Mouse (Mus musculus): ENCODE measurements around the gene Sel1l3.

Sel1l3 gene

DNA sequence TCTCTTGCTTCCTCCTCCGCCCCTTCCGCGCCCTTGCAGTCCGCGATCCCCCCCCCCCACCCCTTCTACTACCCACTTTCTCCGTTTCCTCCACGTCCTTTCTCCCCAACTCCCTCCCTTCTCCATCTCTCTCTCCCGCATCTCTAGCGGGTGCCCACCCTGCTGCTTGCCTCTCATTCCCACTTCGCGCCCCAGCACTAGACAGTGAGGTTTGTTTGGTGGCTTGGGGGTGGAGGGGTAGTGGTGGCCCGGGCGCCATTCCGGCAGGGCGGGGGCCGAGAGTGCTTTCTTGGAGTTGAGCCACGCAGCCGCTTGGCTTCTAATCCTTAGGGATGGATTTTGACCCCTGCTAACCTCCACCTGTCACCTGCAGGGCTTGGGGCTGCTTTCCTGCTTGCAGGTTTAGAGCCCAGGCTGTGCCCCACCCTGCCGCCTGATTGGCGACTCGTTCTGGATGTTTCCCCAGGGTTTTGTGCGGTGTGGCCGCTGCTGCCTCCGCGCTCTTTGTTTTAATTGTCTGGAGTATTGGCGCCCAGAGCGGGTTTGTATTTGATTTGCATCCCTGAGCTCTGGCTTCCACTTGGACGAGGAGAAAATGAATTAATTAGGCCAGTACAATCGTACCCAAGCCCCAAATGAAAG is at the start of gene Sel1l3:
Gene Sel1l3, minus strand, starts transcription at position 217 of the 642 bp plus-strand sequence.
- peak; percentile 69 to 74 for DNase-seq

DNA sequence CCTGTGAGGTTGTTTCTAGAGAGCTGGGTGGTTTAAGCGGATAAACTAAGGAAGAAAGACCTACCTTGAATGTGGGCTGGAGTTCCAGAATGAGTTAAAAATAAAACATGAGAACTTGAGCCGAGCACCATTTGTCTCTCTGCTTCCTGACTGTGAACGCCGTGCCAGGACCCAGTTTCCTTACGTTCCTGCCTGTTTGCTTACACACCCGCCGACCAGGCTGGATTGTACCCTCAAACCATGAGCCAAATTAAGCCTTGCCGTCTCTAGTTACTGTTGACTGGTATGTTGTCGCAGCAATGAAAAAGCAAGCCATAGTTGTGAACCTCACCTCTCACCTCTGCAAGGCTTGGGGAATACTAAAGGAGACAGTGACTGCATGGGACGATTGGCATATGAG is 48.3 kb upstream of the Sel1l3 start:
- DNase-seq, result no peak

DNA sequence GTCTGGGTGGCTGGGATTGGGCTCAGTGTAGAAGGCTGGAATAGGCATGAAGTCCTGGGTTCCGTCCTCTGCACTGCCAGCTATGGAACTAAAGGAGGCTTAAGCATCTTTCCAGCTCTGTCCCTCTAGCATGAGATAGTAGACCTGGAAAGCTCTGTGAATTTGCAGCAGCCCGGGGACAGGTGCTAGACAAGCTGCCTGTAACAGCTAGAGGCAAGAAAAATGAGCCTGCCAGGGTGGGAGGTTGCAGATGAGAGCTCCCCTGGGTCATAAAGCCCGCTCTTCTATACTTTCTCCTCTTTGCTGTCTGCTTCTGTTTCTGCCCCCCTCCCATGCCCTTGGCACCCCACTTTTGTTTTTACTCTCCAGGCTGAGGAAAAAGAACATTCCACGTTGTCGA is 46.2 kb upstream of the Sel1l3 start:
- DNase-seq, result no peak

DNA sequence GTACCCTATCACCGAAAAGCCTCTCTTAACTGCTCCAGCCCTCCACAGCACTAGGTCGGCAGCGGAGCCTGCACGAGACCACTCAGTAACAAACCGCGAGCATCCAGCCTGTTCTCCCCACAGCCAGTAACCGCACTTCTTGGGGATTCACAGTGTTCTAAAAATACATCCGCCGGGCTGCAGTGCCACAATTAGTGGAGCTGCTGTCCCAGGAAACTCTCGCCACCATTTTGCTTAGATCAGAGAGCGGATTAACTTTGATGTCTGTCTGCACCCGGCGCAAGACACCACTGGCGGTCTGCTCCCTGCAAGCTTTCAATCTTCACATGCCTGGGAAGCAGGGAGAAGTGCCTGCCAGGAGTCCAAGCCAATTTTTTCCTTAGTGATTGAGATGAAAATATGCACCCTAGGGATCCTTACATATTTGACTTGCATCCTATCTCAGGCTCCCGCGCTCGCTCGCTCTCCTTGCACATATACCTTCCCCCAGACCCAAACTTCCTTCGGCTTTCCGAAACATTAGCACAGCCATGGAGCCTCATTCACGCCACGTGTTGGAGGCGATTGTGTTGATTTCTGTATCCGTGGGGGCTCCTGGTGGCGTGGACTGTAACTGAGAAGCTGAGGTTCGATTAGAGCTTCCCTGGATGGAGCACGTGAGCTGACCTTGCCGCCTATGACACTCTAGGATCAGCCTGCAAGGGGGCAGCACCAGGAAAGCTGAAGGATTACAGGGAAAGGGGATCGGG is 44.5 kb upstream of the Sel1l3 start:
- DNase-seq, result peak; percentile 28 to 44

DNA sequence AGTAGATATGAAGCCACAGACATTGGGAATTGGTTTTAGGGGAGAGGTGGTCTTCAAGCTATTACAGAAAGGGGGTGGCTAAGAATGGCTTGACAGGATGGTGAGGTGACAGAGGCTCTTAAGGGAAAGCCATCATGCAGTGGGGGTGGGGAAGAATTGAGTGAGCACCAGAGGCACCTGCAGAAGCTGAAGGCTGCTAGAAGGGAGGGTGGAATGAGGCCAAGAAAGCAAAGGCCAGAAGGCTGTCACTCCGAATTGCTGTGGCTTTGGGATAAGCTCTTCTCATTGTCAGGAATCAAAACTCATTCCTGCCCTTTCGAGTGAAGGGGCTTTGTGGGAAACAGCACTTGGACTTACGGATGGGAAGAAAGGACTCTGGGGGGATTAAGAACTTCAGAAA is 41.1 kb upstream of the Sel1l3 start:
- no peak for DNase-seq

DNA sequence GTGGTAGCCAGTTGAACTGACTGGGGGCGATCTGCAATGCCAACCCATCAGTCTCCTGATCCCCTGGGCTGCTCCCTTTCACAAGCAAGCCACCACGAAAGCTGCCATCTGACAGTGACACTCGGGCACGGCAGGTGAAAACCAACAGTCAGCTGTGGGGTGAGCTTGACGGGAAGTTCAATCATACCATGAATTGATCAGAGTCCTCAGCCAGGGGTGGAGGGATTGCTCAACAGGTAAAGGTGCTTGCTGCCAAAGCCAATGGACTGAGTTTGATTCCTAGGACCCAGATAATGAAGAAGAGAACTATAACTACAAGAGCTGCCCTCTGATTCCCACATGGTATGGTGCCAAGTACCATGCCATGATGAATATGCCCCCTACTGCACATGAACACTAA is 40.4 kb upstream of the Sel1l3 start:
- DNase-seq, result no peak

DNA sequence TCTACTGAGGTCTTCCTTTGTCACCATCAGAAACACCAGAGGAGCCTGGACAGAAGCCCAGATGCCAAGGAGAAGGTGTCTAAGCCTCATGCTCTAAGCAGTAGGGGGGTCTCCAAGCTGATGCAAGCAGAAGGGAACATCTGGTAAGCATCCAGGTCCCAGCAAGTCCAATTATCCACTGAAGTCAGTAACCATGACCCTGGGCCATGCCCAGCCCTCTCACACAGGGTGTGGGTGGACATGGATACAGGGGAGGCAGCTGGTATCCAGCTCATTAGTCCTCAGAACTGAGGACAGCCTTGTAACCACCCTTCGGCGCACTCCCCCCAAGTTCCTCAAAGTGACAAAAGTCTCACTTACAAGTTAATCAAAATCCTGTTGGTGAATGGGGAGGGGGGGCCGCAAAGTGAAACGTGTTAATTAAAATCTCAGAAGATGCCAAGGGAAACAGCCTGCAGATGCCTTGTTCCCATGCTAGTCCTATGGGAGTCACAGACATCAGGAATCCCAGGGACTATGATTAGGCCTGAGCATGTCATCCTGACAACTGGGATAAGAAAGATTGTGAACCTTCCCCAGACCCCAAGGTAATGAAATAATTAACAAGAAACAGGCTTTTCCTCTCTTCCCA is 35.8 kb upstream of the Sel1l3 start:
- no peak for DNase-seq

DNA sequence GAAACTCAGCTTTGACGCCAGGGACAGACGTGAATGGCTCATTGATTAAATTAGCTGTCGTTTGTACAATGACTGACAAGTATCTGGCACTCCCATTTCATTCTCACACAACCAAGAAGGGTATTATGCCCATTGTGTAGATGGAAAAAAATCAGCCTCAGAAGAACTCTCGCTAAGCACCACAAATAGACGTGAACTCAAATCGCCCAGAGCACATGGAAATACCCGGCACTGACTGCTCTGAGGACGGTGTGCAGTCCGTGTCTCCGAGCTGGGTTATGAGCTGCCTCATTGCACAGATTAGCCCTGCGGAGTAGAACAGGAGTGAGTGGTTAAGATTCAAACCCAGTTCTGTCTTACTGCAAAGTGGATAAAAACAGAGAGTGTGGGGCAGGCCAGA is 34.8 kb upstream of the Sel1l3 start:
- no peak for DNase-seq

DNA sequence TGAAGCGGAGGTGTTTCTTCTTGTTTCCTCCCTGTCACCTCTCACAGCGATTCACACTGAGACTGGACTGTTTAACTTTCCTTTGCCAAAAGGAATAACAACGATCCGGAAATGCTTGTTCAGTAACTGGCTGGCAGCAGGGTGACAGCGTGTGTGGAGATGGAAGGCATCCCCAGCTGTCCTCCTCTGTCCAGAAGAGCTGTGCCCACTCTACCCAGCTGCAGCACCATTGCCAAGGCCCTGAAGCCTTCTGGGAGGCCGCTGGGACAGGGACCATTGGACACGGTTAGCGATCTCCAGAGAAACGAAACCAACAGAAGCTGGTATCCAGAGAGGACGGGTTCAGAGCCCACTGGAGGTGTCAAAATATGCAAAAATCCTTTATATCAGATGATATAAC is 30.2 kb upstream of the Sel1l3 start:
- no peak for DNase-seq

DNA sequence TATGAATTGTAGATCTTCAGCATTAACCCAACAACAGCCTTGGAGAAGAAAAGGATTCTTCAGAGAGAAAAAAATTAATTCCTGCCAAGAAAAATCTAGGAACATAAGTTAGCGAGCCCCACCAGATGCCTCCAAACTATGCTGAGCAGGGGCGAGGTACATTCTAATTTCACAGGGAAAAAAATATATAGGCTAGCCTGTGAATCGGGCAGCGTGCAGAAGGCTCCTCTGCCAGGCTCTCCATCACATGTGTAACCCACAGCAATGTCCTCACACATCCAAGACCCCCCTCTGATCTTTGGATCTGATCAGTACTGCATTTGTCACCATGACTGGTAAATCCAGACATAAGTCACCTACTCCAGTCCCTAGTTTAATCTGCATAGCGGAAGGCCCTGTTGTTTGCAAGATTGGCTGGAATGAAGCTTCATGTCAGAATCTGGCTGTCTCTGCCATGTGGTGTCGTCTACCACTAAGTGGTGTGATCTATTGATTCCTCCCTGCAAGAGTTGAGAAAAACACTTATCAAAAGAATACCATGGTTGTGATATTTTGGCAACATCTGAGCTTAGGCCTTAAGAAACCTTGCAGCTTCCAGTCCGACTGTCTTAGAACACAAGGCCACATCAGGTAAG is 29.3 kb upstream of the Sel1l3 start:
- DNase-seq, result no peak

DNA sequence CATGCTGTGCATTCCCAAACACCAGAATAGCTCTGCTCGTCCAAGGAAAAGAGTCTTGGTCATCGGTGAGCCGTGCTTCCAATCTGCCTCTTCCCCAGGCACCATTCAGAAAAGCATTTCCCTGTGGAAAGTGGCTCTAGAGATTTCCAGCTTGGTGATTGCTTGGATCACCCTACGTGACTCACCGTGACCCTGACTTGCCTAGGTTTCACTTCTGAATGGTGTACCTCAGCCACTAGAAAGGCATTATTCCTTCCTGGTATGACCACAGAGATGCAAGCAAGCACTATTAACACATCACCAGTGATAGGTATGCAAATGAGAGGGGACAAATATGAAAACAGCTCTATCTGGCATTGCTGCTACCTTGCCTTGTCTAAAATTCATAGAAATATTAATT is 28.2 kb upstream of the Sel1l3 start:
- DNase-seq, result no peak

DNA sequence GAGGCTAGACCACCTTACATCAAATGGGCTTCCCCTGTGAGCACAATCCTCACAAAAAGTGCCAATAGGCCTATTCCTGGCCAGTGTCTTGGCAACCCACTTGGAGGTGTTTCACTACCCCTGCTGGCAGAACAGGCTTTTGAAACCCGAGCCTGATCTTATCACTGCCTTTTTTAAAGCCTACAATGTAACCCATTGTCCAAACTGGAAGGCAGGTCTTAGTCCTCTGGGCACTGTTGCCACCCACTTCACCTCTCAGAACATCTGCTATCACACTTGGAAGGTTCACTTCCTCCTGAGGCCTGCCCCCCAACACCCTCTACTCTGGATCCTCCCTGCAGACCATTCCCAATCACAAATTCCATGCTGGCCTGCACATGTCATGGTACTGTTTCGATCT is 27.4 kb upstream of the Sel1l3 start:
- no peak for DNase-seq

DNA sequence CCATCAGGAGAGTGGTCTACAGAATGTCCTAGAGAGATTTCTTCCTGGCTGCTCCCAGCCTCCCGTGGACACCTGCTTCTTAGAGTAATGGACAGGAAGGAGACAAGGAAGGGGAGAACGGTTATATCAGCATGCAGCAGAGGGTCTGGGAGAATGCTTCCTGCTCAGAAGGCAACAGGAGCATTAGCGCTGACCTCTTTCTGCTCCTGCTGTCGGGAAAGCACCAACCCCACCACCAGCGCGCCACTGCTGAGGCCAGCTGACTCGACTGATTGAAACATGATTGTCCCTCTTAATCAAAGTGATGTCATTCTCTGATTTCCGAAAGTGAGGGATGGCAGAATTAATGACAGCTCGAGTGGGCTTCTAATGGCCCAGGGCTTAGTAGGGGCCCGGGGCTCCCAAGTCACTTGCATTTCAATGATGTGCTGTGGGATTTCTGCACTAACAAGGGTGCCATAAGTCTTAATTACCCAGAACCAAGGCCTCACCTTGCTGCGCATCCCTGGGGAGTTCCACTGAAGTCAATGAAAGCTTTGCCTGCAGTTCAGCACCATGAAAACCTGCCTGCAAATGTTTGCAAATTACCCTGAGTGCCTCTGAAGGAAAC is 26.2 kb upstream of the Sel1l3 start:
- DNase-seq, result no peak

DNA sequence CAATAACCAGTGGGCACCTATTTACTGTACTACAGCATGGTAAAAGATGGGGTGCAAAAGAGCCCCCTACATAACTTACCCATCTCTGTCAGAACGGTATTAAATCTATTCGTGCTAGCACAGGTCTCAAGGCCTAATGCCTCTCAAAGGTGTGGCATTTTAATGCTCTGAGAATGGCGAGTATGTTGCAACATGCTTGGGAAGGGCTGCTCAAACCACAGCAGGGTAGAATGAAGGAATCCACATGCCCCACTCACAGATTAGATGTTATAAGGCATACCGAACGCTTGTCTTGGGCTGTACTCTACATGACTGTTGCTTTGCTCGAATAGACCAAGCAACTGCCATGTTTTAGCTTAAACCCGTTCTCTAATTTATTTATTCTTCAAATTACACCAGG is 25.5 kb upstream of the Sel1l3 start:
- no peak for DNase-seq

DNA sequence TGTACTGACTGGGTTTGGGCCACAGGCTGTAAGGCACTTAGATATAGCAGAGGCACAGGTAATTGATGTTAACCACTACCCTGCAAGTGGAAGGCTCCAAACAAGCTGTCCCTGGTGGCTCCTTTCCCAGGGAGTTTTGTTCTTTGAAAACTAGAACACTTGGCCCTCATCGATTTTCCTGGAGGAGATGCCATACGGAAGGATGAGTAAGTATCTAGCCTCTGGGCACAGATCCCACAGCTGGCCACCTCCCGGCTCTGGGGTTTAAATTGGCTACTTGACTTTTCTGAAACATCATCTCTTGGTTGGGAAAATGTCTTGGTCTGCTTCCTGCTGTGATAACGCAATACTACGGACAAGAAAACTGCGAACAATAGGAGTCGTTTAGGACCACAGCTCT is 25.0 kb upstream of the Sel1l3 start:
- DNase-seq, result no peak

DNA sequence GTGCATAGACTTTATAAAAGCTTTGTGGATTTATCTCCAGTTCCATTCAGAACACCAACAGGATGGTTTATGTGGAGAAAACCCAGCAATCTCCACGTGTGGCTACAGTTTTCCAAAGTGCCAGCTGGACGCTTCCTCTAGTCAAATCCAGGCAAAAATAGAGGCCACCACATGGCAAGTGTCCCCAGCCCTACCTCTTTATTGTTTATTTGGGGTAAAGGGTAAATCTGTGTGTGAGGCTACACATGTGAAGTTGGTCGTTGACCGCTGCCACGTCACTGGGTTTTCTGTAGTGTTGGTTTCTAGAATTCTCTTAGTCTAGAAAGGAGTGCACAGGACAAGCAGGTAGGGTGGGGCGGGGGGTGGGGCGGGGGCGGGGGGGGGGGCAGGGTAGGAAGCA is 23.0 kb upstream of the Sel1l3 start:
- peak in 1 of 2 experiments; percentile 21 for DNase-seq

DNA sequence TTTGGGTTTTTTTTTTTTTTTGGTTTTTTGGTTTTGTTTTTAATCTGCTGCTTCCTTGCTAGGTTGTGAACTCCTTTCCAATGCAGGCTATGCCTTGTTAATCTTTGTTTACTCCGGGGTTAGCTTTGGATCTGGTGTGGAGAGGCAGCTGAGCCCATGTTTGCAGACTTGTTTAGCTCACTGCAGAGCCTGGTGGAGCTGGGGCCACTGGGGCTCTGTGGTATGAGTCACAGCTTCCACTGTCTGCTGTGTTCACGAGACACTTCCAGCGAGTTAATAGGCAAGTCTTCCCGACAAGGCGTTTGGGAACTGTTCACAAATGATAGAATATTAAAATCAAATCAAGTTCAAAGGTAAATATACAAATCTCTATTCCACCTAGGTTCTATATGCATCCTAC is 22.4 kb upstream of the Sel1l3 start:
- peak in 1 of 2 experiments; percentile 36 for DNase-seq

DNA sequence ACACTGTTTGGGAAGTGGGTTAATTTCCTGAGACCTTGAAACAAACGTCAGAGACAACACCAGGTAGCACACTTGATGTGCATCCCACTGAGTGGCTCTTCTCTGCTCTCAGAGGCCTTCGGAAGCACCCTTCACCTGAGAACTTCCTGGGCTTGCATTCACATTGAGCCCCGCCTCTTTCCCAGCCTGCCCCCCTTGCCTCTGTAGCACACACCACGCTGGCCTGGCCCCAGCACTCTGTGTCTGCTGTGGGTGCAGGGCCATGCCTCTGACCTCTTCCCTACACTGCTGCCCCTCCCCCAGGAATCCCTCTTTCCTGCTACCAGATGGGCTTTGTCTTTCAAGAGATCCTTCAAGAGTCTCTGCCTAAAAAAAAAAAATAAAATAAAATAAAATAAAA is 21.8 kb upstream of the Sel1l3 start:
- DNase-seq, result no peak

DNA sequence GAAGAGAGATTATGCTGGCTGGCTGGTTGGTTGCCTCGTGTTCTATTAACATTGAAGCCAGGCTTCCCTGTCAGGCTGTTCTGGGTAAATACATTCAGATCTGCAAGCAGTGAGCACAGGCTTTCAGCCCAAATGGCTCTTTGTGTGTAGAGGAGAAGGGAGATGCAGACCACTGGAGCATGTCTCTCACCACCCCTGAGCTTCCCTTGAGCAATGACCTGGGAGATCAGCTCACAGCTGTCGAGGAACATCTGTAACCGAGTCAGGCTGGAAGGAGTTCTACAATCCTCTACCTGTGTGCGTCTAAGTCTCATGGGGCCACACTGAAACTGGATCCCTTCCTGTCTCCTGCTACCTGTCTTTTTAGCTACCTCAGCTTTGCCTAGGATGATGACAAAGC is 16.8 kb upstream of the Sel1l3 start:
- DNase-seq, result no peak

DNA sequence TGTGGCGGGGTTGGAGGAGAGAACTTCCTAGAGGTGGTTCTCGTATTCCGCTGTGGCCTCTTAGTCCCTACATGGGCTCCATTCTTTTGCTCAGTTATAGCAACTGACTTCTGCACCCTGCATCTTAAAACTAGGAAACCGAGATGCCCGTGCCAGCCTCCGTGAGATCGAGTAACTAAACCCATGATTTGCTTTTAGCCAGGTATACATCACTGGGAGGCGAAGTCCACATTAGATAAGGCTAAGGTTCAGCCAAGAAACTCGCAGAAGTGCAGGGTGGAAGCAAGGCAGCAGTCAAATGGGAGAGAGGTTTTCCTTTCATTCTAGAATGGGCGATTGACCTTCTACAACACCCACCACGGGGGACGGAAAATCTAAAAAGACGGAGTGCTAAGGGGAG is 11.7 kb upstream of the Sel1l3 start:
- no peak for DNase-seq

DNA sequence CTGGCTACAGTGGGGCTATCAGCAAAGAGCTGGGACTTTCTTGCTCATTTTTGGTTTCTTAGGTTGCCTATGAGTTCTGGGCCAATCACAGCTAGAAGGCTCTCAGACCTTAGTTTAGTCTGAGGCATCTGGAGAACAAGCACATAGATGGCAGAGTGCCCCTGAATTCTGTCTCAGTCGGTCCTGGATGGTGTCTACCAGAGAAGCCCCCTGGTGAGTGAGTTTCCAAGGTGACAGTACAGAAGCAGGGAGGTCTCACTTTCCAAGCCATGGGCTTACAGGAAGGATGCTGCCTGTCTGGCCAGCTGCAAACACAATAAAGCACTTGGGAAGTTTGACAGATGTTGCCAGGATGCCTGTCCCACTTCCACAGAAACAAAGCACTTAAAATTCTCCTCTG is 1.1 kb upstream of the Sel1l3 start:
- no peak for DNase-seq

DNA sequence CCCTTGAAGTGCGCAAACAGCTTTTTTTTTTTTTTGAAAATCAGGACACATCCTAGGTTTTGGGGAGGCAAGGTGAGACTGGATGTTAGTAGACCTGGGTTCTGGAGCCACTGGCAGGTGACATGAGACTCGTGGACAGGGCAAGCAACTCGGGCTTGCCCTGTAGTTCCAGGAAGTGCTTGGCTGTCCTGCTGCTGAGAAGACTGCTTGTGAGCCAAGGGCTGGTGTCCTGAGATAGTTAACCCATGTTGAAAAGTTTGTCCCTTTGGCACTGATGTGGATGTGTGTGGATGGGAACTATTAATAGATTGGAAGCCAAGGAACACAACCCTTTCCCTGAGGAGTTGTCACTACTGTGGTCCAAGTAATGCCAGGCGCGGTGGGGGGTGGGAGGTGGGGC is 635 bp upstream of the Sel1l3 start:
- peak in 1 of 2 experiments; percentile 40 for DNase-seq
